Mouse (Mus musculus) ES-CJ7 (cell line): ENCODE data around the gene Sltm.
A peak's percentile ranks its signal among the peaks of the same experiment; 100 is the strongest.
"Not testable (repeated sequence)": the region's sequence is repeated elsewhere in the genome, so short reads cannot be mapped to it uniquely, and the experiment has no call there.

Source experiments
- DNase-seq: peaks from one replicate; pipeline ENCODE4 v3.0.0; 2011; ENCODE audit warnings: low read depth, low spot score

Sltm gene

DNA sequence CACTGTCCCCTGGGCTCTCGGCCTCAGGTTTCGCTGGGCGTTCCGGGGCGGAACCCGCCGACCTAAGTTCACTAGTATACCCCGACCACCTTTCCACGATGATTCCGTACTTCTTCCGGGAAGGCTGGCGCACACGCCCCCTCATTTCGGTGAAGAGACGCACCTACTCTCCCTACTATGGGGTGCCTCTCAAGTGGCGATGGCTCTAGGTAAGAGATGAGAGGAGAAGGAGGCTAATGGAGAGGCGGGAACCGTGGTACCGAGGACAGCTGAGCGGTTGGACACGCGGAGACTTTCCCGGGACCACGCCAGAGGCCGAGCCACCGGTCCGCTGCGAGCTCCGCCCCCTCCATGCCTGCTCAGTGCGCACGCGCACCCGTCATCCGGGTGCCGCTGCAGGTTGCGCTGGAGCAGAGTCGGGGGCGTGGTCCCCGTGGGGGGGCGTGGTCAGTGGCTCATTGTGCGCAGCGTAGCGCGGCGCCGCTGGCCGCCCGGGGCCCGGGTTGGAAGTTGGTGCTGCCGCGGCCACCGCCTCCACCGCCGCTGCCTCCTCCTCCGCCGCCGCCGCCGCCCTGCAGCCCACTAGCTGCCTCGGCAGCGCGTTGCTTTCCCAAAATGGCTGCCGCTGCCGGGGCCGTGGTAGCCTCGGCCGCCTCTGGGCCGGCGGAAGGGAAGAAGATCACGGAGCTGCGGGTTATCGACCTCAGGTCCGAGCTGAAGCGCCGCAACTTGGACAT lies at the start of gene Sltm:
TSS of gene Sltm (plus strand) at position 450 of the 737 bp plus-strand sequence.
- DNase-seq: peak; percentile 96

DNA sequence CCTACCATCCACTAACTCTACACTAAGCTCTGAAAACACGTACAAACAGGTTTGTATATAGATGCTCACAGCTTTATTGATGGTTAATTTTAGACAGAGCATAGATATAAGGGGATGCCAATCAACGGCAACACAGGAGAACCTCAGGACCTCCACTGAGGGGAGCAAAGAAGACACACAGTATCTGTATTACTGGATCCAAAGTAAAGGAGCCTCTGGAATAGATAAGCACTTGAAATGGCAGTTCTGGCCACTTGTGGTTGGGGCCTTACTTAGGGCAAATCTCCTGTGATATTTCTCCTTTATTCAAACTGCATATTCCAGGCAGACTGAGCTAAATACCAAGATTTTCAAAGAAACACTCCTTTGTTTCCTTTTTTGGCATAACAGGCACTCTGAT lies 49.5 kb upstream of the Sltm start:
- DNase-seq: no peak

DNA sequence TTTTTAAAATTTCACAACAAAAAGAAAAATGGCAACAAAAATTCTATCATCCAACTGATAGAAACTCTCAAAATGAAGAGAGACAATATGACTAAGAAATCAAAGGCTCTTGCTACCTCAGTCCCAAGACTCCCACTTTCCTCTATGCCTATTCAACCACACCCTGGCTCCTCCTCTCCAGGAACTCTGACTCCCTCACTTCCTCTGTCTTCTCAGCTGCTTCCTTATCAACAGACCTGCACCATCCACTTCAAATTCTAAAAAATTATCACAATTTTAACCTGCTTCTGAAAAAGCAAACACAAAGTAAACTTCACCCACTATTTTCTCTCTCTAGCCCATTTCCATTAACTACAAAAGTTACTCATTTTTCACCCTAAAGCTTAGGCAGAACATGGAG lies 45.6 kb upstream of the Sltm start:
- DNase-seq: no peak

- DNase-seq: no peak
These were observed 40.1 kb upstream of the Sltm start for GRCm38 (mm10) chr9:70502284-70503014.

GRCm38 (mm10) chr9:70503015-70503603 lies 39.4 kb upstream of the Sltm start:
- no peak for DNase-seq

- peak; percentile 96 for DNase-seq
These were observed 38.9 kb upstream of the Sltm start, which contains the start of gene Rnf111 for GRCm38 (mm10) chr9:70503626-70504041. TSS of gene Rnf111 (minus strand) at chr9:70503725.

DNA sequence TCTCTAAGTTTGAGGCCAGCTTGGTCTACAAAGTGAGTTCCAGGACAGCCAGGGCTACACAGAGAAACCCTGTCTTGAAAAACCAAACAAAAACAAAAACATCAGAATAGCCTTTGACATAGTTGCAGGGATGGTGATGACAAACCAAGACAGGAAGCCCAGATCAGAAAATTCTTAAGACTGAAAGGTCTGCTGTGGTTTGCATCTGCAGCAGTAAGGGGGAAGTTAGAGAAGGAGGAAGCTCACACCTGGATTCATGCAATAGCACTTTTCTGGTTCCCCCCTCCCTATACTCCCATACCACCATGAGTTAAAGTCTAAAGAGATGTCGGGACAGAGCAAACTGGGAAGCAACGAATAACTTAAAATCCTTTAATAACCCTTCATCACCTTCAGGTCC lies 36.4 kb upstream of the Sltm start:
- DNase-seq: no peak

GRCm38 (mm10) chr9:70506787-70507186 lies 35.8 kb upstream of the Sltm start:
- DNase-seq: no peak

GRCm38 (mm10) chr9:70509906-70510525 lies 32.5 kb upstream of the Sltm start:
- no peak for DNase-seq

DNA sequence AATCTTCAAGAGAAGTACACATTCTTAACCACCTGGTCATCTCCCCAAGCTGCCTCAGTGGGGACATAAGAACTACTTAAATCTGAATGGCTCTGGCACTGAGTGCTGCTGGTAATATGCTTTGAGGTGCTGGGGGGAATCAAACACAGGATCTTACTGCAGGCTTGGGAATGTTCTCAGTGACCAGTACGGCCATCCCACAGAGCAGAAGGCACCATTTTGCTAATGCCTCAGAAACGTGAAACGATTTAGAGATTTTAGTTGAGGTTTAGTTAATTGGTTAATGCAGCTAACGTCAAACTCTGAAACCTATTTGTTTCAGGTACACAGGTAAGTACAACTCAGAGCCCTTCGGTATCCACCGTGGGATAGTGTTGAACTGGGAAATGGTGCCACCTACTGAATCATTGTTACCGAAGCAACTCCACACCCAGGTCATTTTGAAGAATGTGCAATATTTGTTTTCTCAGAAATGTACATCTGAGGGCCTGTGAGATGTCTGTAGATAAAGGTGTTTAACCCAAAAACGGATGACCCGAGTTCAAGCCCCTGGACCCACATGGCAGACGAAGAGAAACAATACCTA lies 31.5 kb upstream of the Sltm start:
- peak; percentile 40 for DNase-seq

- no peak for DNase-seq
These were observed 30.9 kb upstream of the Sltm start for GRCm38 (mm10) chr9:70511681-70512080.

- no peak for DNase-seq
These were observed 21.9 kb upstream of the Sltm start for GRCm38 (mm10) chr9:70520651-70521050.

GRCm38 (mm10) chr9:70523813-70524212 lies 18.7 kb upstream of the Sltm start:
- no peak for DNase-seq

DNA sequence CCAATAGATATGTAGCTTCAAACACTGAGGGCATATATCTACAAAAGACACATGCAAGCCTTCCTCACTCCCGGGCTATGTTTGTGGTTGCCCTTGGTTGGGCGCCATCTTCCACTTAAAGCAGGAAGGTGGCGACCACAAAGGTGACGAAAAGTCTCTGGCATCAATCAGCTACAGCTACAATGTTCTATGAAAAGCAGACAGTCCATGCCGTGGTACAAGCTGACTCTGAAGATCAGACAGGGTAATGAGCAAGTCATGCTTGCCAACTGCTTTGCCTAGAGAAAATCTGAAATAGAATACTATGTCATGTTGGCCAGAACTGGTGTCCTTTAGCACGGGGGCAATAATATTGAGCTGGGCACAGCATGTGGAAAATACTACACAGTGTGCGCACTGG lies 18.2 kb upstream of the Sltm start:
- DNase-seq: no peak

DNA sequence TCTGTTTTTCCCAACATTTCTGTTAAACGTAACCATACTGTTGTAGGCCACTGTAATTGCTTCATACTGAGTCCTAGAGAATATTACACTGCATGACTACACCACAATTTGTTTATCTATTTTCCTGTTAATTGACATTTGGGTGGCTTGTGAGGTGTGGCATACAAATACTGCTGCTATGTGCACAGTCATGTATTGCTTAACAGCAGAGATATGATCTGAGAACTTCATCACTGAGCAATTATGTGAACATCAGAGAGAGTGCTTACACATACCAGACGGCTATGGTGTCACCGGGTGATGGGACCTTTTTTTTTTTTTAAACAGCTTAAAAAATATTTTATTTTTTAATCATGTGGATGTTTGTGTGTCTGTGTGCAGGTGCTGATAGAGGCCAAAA lies 9.2 kb upstream of the Sltm start:
- DNase-seq: no peak

GRCm38 (mm10) chr9:70541584-70541983 lies 970 bp upstream of the Sltm start:
- peak; percentile 44 for DNase-seq

GRCm38 (mm10) chr9:70543048-70543880 lies 710 bp downstream of the Sltm start:
- peak; percentile 34 for DNase-seq

- DNase-seq: no peak
These were observed 1.4 kb downstream of the Sltm start for GRCm38 (mm10) chr9:70543985-70544384.

- DNase-seq: no peak
These were observed 2.3 kb downstream of the Sltm start for GRCm38 (mm10) chr9:70544831-70545230.

DNA sequence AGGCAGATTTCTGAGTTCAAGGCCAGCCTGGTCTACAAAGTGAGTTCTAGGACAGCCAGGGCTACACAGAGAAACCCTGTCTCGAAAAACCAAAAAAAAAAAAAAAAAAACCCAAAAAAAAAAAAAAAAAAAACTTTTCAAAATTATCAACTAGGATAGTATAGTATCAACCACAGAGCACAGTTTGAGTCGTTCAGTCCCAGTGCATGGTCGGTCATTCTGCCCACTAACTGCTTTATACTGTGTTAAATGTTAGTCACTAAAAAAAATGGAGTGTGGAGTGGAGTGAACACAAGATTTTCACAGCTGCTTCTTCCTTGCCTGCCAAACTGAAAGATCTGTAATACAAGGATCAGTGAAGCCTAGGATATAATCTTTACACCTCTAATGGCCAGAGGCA lies 4.0 kb downstream of the Sltm start:
- not testable (repeated sequence) for DNase-seq

- no peak for DNase-seq
These were observed 5.8 kb downstream of the Sltm start for GRCm38 (mm10) chr9:70548304-70548703.
